Mouse (Mus musculus) yolk sac, embryonic 10.5 days (tissue): ENCODE measurements around the gene Saa4.
"Not testable (repeated sequence)": the region's sequence is repeated elsewhere in the genome, so short reads cannot be mapped to it uniquely, and the experiment has no call there.

Source experiments
- DNase-seq: peaks from one replicate; pipeline ENCODE4 v3.0.0-alpha.2; 2017; ENCODE audit warnings: low spot score

The Saa4 gene

DNA sequence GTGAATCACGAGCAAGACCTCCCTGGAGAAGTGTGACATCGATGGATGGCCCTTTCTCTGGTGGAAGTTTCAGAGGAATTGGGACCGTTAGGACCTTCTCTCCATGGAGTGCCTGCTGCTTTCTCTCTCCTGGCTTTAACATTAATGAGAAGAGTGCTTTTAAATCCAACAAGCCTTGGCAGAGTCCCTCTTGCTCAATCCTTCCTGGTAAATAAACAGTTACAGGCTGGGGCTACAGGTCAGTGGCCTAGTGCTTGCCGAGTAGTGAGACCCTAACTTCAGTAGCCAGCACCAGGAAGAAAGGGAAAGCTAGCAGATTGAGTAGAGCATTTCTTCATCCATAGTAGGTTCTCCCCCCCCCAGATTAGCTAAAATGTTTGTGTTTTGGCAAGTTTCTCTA, at the start of gene Saa4:
TSS of gene Saa4 (minus strand) at position 146 of the 400 bp plus-strand sequence.
- peak; percentile 43 for DNase-seq

DNA sequence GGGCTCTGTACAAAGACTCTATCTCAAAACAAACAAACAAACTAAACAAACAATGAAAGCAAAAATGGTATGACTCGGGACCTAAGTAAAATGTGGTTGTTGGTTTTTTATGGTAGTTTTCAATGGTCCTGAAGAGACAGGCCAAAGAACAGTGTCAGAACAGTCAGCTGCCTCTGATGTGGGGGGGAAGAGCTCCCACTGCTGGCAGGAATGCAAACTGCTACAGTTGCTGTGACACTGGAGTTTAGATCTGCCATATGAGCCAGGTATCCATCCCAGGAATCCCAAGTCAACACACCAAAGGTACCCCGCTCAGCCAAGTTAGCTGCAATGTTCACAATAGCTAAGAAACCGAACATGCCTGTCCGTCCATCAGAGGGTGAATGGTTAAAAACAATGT, 38.3 kb upstream of the Saa4 start:
- DNase-seq: peak; percentile 68

DNA sequence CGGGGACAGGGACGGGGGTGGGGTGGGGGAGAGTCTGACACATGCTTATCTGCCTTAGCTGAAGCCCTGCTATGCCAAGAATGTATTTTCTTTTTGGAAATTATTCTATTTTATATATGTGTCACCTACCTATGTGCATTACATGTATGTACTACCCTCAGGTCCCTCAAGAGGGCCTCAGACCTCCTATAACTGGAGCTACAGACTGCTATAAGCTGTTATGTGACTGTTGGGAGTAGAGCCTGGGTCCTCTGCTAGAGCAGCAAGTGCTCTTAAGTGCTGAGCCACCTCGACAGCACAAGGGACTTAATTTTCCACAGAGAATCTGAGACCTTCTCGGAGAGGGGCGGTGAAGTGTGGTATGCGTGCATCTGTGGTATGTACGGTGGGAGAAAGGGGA, 36.0 kb upstream of the Saa4 start:
- DNase-seq: no peak

GRCm38 (mm10) chr7:46767371-46767770, 35.0 kb upstream of the Saa4 start:
- no peak for DNase-seq

- no peak for DNase-seq
Observed at GRCm38 (mm10) chr7:46764672-46765071, 32.3 kb upstream of the Saa4 start.

DNA sequence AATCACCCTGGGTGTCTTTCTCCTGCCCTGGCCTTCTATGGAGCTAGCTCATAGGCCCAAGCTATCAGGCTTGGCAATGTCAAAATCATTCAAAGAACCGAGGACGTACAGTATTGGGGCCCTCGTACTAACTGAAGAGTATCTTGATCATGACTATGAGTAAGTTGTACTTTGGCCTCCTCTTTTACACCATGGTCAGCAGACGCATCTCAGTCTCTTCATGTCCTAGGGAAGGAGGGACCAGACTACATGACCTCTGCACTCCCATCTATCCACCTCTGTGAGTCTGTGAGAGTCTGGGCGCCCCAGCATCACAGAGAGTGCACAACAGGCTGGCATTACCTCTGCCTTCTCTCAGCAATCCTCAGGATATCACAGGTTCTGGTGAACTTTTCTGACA, 30.2 kb upstream of the Saa4 start:
- no peak for DNase-seq

- DNase-seq: no peak
Observed at GRCm38 (mm10) chr7:46761049-46761795, 28.8 kb upstream of the Saa4 start.

GRCm38 (mm10) chr7:46751490-46751889, 19.1 kb upstream of the Saa4 start, which contains the start of gene Saa2:
Saa2 (plus strand) TSS chr7:46751790.
- no peak for DNase-seq

- no peak for DNase-seq
Observed at GRCm38 (mm10) chr7:46748459-46748858, 16.1 kb upstream of the Saa4 start.

DNA sequence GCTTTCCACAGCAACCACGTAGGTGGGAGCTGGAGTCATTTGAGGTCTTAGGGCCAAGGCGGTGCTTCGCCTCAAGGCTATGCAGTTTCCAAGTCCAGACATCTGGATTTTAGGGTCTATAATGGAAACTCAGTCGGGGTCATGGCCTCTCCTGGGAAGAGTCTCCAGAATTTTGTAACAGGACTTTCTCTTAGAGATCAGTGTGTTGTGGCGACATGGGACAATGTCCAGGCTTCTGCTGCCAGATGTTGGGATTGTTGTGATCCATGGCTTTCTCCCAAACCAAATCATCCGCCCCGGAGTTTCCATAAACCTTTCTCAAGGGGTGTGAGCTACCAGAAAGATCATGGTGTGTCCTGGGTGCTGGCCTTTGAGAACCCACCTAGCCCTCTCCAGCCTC, 14.0 kb upstream of the Saa4 start:
- DNase-seq: no peak

DNA sequence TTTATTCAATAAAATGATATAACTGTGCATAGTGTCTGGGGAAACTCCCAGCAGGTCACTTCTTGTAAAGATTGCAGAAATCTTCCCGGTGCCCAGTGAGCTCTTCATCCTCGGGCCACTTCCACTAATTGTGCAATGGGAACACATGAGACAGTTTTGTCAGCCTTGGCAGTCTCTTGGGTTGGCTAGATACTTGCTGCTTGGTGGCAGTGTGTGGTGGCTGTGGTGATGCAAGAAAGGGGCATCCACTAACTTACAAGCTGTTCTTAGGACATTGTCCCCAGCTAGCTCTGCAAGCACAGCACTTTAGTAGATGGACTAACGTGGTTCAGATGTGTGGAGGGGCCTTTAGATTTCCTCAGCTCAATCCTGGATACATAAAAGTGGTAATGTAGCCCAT, 13.4 kb upstream of the Saa4 start:
- no peak for DNase-seq

- not testable (repeated sequence) for DNase-seq
Observed at GRCm38 (mm10) chr7:46742880-46743279, 10.5 kb upstream of the Saa4 start, which contains the start of gene Saa1. Saa1 (minus strand) TSS chr7:46742980.

DNA sequence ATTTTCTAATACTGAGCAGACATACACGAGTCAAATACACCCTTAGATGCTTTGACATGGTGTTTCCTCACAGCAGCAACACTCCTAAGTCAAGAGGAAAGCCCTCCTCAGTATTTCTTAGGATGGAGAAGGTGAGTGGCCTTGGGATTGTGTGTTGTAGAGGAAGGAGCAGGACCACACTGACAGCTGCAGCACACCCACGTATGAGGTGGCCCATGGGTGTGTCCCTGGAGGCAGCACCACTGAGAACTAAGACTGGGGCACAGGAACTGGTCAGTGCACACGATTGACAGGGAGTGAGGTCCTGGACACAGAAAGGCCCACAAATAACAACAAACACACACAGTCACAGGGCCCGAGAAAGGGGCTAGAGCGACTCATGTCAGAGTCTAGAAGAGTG, 7.6 kb upstream of the Saa4 start:
- not testable (repeated sequence) for DNase-seq

DNA sequence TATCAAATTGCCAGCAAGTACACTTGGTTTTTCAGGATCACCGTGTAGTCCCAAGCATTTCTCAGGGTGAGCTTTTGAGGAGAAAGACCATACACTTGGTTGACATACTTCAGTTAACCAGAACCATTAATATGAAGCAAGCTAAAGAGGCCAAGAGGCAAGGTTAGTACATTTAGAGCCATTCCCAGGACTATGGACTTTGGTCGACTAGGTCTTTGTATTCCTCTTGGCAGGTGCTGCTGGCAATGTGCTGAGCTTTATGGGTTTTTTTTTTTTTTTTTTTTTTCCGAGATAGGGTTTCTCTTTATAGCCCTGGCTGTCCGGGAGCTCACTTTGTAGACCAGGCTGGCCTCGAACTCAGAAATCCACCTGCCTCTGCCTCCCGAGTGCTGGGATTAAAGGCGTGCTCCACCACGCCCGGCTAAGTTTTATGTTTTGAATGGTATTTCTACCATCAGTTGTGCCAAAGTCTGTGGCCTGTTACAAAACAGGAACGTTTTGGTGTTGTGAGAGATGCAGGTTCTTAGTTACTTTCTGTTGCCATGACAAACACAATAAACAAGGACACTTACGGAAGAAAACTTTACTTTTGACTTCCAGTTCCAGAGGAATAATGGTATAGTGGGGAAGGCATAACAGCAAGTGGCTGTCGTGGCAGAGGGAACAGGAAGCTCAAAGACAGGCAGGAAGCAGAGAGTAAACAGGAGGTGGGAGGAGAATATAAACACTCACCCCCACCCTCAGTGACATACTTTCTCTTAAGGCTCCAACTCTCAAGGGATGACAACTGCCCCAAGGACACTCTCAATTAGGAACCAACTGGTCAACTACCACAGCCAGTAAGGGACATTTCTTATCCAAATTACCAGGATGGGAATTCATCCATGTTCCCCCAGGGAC, 6.4 kb upstream of the Saa4 start:
- peak; percentile 36 for DNase-seq

DNA sequence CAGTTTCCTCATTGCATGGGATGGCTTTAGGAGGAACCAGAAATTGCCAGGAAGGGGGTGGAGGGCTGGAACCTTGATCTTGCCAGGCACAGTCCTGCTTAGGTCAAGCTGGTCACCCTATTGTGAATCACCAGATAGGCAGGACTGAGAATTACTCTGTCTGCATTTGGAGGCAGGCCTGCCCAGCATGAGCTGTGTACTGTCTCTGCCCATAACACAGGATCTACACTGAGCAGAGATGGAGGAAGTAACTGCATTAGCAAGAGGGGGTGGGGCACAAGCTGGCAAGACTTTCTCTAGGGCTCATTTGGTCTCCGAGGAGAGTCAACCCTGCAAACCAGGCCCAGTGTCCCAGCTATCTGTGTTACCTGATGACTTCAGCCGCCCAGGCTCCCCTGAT, 2.6 kb upstream of the Saa4 start:
- no peak for DNase-seq

- no peak for DNase-seq
Observed at GRCm38 (mm10) chr7:46727584-46727983, 4.8 kb downstream of the Saa4 start.

DNA sequence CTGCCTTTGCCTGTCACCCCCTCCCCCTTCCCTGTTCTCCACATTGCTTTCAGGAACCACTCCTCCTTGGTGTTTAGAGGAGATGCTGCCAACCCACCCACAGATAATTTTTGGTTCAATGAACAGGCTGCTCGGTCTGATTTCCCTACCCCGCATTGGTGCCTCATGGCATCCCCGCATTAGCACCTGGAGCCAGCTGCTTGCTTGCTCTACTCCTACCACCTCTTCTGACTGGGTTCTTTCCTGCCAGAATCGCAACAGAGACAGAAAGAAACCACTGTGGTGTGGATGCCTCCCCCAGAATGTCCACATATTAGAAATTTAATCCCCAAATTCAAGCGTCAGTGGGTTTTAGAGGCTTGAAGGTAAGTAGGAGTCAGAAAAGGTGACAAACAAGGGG, 8.0 kb downstream of the Saa4 start:
- no peak for DNase-seq

- DNase-seq: peak; percentile 63
Observed at GRCm38 (mm10) chr7:46723849-46724248, 8.6 kb downstream of the Saa4 start.

- no peak for DNase-seq
Observed at GRCm38 (mm10) chr7:46723354-46723753, 9.0 kb downstream of the Saa4 start.

DNA sequence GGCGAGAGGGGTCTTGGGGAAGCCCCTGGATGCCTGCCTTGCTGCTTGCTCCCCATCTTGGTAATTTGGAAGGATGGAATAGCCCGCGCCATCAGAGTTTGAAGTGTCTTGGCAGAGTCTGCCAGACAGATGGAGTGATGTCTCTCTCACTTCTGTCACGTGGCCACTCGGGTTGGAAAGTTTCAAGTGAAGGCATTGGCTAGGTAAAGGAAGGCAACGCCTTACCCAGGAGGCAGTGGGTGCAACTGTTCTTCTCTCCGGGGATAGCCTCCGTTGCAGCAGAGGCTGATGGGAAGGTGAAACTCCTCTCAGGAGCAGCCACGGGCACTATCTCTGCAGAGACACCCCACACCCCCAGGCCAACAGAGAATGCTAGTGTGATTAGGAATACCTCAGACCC, 11.9 kb downstream of the Saa4 start:
- DNase-seq: no peak

DNA sequence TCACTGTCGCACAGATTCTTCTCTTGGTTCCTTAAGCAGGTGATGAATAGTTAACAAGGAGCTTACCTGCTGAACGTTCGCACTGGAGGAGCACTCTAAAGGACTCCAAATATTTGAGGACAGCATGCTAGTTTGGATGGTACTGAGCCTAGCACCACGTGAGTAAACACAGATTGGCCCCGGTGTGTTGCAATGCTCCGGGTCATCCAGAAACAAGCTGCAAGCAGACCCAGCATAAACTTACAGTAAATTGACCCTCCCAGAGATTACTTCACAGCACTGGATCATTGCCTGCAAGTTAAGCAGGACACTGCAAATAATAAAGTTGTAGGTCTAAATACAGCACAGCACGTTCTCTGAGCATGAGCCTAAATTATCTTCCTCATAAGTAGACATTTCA, 12.9 kb downstream of the Saa4 start:
- DNase-seq: peak; percentile 84

DNA sequence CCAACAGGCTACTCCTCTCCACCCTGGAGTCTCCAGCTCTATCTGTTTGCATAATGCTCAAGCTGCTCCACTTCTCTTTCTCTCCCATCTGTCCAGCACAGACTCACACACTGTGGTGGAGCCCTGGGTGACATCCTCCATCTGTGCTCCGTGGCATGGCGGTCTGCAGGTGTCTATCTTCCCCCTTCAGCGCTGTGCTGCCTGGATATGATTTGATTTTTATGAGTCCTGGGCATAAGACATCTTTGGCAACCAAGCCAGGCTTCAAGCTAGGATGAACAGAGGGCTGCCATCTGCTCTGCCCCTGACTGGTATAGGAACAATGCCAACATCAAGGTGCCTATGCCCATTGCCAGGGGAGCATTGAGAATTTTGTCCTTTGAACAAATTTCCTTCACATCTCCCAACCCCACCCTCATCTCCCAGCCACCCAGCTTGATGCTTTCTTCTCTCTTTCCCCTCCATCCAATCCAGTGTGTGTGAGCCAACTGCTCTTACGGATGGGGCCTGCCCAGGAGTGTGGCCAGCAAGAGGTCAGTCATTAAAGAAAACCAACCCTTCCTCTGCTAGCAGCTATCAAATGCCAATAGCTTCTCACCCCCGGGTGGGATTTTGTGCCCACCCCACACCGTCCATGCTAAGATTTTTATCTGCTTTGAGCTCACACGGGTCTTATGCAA, 13.7 kb downstream of the Saa4 start:
- DNase-seq: no peak

DNA sequence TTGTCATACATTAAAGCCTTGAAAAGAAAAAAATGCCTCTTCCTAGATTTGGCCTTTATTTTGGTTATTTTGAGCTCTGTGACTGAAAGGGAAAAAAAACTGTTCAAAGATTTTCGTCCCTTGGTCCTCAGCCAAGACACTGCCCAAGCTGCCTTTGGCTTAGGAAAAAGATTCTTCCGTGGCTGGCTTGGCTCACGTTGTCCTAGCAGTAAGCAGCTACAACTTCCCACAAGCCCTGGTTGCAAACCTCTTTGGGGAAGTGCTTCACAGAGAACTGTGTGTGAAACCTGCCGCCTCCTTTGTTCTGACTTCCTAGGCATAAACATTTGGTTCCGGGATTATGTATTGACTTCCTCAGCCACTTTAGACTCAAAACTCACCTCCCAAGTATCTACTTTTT, 15.5 kb downstream of the Saa4 start:
- DNase-seq: no peak
